Mouse (Mus musculus): ENCODE measurements around the gene Hprt. TPM values are rescaled to one million over a fixed set of nuclear protein-coding genes. Genes with fewer than 3 reads are reported as not detected.

Hprt gene
- polyA plus RNA-seq, 1 experiment from 2014 or later: 54.8 TPM

DNA sequence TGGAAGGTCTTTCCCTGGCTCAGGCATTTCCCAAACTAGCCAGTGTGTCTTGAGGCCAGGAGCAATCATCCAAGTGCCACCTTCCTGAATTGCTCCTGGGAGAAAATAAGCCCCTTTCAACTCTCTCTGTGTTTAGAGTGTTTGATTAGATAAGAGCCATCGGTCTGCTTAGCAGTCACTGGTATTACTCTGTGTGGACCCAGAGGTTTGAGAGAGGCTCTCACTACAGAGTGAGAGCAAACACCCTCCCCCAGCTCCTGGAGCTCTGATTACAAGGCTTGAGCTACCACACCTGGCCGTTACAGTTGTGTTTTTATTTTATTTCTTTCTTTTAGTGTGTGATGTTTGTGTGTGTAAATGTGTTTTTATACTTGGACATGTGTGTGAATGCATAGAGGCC is 59.0 kb downstream of the Hprt start:
- H3K27me3 ChIP-seq: no peaks in the 10 kb centered on the region
- H3K36me3 ChIP-seq: no peaks in the 10 kb centered on the region
- 79% methylated on average over 2 of the region's 2 CpGs for WGBS
- H3K4me2 ChIP-seq (replicated peaks): no peak overlapping the region
- H3K9me3 ChIP-seq (replicated peaks): no peaks in the 10 kb centered on the region
- no peak overlapping the region for H3K27ac ChIP-seq
- H3K9ac ChIP-seq: no peak overlapping the region
- ATAC-seq (ENCODE audit: low FRiP score): no peak
- H3K4me3 ChIP-seq: no peak overlapping the region
- peaks cover 3% of the 10 kb centered on the region; the same call in 1 of the 2 replicates for H3K4me1 ChIP-seq

DNA sequence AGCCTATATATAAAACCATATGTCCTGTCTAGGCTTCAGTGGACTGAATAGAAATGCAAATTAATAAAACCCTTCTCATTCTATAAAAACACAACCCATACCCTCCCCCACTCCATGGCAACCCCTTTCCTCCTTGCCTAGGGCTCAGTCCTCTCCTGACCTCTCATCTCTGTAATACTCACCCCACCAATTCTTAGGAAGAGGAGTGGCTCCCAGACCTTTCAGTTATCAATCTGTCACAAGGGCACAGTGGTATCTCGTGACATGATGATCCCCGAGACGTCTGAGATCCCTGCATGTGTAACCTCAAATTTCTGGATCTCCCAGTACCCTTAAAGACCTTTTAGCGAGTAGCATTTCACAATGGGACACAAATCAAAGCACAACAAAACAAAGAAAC is 61.3 kb downstream of the Hprt start:
- Histone ChIP-seq H3K4me2 (replicated peaks) (no peak overlapping the region), H3K9ac (no peak overlapping the region), H3K4me1 (peaks cover 3% of the 10 kb centered on the region; the same call in 1 of the 2 replicates), H3K27ac (no peak overlapping the region), H3K4me3 (no peak overlapping the region), H3K36me3 (no peaks in the 10 kb centered on the region), H3K9me3 (replicated peaks) (no peaks in the 10 kb centered on the region), H3K27me3 (peaks cover 13% of the 10 kb centered on the region; the same call in 1 of the 2 replicates)
- WGBS: 42% methylated on average over 4 of the region's 4 CpGs
- ATAC-seq (ENCODE audit: low FRiP score): no peak

DNA sequence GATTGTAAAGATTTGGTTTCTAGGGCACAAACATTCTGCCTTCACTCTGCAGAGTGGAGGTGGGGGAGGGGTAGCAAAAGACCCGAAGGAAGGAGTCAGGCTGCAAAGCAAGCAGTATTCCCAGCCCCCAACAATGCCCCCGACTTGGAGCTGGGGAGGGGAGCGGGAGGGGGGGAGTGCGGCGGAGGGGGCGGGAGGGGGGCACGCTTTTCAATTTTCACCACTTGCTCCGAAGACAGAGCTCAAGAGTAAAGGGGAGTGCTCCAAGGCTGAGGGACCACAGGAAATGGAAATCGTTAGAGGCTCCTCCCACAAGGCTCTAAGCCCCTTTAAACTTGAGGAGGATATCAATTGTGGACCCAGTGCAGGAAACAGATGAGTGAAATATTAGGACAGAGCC is 62.4 kb downstream of the Hprt start:
- 0 out of 2 replicates have a peak, but pooled peaks have one; percentile 19 for ATAC-seq (ENCODE audit: low FRiP score)
- no peak overlapping the region for H3K9ac ChIP-seq
- 14% methylated on average over 9 of the region's 9 CpGs for WGBS

DNA sequence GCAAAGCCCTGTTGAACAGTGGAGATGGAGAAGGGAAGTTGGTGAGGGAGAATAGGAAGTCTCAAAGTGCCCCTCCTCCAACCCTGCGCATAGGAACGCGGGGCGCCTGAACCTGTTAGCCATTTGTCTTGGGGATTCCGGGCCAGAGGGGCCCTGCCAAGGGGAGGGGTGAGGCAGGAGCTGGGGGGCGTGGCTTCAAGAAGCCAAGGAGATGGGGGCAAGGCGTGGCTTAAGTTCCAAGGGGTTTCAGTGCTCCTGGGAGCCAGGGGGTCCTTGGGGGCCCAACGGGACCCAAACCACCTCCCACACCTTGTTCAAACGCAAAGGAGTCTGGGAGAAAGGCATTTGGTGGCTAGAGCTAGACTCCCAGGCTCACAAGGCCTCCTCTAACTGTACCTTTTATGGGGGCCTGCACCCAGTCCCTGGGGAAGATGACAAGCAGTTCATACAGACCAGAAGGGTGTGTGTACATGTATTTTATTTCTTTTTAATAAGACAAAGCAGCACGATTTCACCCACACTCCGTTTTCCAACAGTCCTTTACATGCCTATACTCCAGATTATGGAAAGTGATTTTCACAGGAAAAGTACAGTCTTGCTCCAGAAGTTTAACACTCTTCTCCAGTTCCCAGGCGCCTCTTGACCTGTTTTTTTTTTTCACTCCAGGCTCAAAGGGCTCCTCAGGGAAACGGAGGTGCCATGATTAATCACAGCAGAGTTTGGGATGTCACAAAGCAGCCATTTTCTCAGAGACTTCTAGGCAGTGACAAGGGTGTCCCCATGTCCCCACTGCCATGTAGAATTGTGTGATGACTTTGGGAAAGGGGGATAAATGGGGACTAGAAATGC is 64.9 kb downstream of the Hprt start:
- H3K4me1 ChIP-seq: peaks cover 3% of the 10 kb centered on the region; the same call in 1 of the 2 replicates
- H3K9me3 ChIP-seq (replicated peaks): no peaks in the 10 kb centered on the region
- no peak overlapping the region for H3K4me3 ChIP-seq
- peaks cover 14% of the 10 kb centered on the region; the same call in 1 of the 2 replicates for H3K27me3 ChIP-seq
- no peaks in the 10 kb centered on the region for H3K36me3 ChIP-seq
- ATAC-seq (ENCODE audit: low FRiP score): no peak; the same call in 1 of the 2 replicates
- H3K9ac ChIP-seq: no peak overlapping the region
- no peak overlapping the region for H3K27ac ChIP-seq
- 23% methylated on average over 13 of the region's 13 CpGs for whole genome bisulfite sequencing
- H3K4me2 ChIP-seq (replicated peaks): peak overlapping the region; percentile 21; the same call in 1 of the 2 replicates

More for the DNA sequence above, 62.4 kb downstream of the Hprt start:
- peaks cover 3% of the 10 kb centered on the region; the same call in 1 of the 2 replicates for H3K4me1 ChIP-seq
- H3K9me3 ChIP-seq (replicated peaks): no peaks in the 10 kb centered on the region
- peaks cover 14% of the 10 kb centered on the region; the same call in 1 of the 2 replicates for H3K27me3 ChIP-seq
- no peaks in the 10 kb centered on the region for H3K36me3 ChIP-seq
- H3K27ac ChIP-seq: no peak overlapping the region
- H3K4me2 ChIP-seq (replicated peaks): peak overlapping the region; percentile 48
- H3K4me3 ChIP-seq: peak overlapping the region; percentile 20; the same call in 1 of the 2 replicates

DNA sequence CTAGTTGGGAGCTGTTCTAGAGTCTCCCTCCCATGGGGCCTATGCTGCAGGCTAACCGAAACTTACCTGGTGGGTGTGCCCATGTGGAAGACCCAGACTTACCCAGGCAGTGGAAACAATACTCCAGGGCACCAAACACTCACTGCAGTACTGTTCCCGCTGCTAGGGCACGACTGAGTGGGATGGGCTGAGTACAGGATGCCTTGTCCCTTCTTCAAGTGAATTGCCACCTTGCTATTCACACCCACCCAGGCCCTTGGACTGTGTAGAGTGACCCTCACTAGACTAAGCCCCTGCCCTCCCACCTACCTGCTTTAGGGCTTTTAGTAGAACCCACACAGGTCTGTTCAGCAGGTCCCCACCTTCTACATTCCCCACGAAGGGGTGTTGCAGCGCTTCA is 65.9 kb downstream of the Hprt start:
- no peak overlapping the region for H3K9ac ChIP-seq
- H3K9me3 ChIP-seq (replicated peaks): no peaks in the 10 kb centered on the region
- peaks cover 14% of the 10 kb centered on the region; the same call in 1 of the 2 replicates for H3K27me3 ChIP-seq
- no peak overlapping the region for H3K4me2 ChIP-seq (replicated peaks)
- 63% methylated on average over 5 of the region's 5 CpGs for WGBS
- no peak for ATAC-seq (ENCODE audit: low FRiP score)
- no peak overlapping the region for H3K27ac ChIP-seq
- no peaks in the 10 kb centered on the region for H3K36me3 ChIP-seq
- no peak overlapping the region for H3K4me3 ChIP-seq
- peaks cover 3% of the 10 kb centered on the region; the same call in 1 of the 2 replicates for H3K4me1 ChIP-seq

DNA sequence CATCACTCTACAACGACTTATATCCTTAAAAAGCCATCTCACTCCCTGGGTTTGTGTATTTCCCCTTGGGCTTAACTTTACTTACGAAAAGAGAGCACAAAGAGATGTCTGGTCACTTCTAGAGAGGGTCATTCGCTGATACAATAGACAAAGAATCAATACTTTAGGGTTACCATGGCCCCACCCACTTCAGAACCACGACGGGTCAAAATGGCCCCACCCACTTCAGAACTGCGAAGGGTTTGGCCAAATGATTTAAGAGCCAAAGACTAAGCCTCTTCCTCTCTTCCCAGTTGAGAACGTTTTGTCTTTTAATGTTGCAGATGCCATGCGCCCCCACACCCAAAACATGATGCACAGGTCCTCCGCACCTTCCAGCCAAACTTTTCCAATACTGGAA is 67.8 kb downstream of the Hprt start:
- no peaks in the 10 kb centered on the region for H3K4me1 ChIP-seq
- no peaks in the 10 kb centered on the region for H3K9me3 ChIP-seq (replicated peaks)
- H3K4me3 ChIP-seq: peak overlapping the region; percentile 51
- H3K4me2 ChIP-seq (replicated peaks): peak overlapping the region; percentile 63
- H3K36me3 ChIP-seq: no peaks in the 10 kb centered on the region
- H3K9ac ChIP-seq: no peak overlapping the region
- peaks cover 22% of the 10 kb centered on the region for H3K27me3 ChIP-seq
- 14% methylated on average over 9 of the region's 9 CpGs for WGBS
- no peak for ATAC-seq (ENCODE audit: low FRiP score)
- no peak overlapping the region for H3K27ac ChIP-seq

DNA sequence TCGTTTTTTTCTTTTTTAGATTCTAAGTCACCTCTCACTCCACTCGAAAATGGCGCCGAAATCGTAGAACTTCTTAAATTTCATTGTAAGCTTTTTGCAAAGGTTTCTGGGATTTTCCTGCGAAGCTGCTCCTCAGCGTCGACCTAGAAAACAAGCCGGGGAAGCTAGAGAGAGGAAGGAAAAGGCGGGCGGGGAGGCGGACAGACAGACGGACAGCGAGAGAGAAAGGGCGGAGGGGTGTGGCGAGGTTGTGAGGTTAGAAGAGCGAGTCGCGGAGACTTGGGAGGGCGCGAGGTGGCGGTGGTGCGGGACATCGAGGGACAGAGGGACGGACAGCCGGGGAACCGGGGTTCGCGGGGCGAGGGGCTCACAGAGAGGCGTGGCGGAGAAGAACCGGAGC is 68.7 kb downstream of the Hprt start:
- WGBS: 25% methylated on average over 32 of the region's 33 CpGs
- Histone ChIP-seq H3K27ac (peak overlapping the region; percentile 82), H3K9ac (peak overlapping the region; percentile 66), H3K36me3 (no peaks in the 10 kb centered on the region), H3K4me2 (replicated peaks) (peak overlapping the region; percentile 63), H3K27me3 (peaks cover 24% of the 10 kb centered on the region), H3K4me1 (no peaks in the 10 kb centered on the region), H3K4me3 (peak overlapping the region; percentile 51), H3K9me3 (replicated peaks) (no peaks in the 10 kb centered on the region)
- no peak for ATAC-seq (ENCODE audit: low FRiP score)

DNA sequence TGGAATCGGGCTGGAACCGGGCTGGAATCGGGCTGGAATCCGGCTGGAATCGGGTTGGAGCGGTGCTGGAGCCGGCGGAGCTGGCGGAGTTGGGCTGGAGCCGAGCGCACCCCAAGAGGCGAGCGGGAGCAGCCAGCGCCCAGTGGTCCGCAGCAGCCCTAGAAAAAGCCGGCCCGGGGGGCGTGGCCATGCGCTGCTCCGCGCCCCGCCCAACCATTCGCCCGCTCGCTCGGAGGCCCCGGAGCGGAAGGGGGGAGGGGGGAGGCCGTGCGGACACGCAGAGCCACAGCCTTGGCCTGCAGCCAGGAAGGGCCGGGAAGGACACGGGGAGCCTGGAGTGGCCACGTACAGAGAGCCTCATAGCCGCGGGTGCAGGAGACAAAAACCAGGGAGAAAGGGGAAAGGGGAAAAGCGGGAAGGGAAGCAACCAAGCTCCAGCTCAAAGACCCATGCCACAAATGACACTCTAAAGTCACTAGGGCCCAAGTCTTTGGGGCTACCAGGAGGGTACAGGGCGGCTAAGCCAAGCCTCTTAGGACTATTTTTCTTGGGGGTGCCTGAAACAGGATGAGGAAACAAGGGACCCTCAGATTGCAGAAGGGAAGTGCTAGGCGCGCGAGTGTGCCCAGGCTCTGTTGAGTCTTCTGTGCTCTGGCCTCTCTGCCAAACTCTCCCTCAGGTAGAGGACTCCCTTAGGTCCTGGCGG is 69.3 kb downstream of the Hprt start:
- peak overlapping the region; percentile 82 for H3K27ac ChIP-seq
- no peaks in the 10 kb centered on the region for H3K9me3 ChIP-seq (replicated peaks)
- H3K4me1 ChIP-seq: no peaks in the 10 kb centered on the region
- peak overlapping the region; percentile 51 for H3K4me3 ChIP-seq
- H3K27me3 ChIP-seq: peaks cover 23% of the 10 kb centered on the region
- WGBS: 21% methylated on average over 26 of the region's 42 CpGs
- no peaks in the 10 kb centered on the region for H3K36me3 ChIP-seq
- ATAC-seq (ENCODE audit: low FRiP score): peak; percentile 91
- H3K4me2 ChIP-seq (replicated peaks): peak overlapping the region; percentile 63
- H3K9ac ChIP-seq: peak overlapping the region; percentile 66

DNA sequence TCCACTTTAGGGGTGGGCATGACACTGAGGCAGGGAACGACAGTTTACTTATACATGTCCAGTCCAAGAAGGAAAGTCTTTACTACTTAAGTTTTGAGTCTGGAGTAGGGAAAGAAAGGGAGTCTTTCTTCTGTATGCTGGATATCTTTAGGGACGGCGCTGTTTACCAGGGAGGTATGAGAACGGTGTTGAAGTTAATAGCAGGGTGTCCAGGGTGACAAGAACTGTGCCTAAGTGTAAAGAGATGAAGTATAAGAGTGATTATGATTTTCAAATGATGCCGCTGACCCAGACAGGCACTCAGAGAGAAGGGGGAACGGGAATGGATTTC is 69.8 kb downstream of the Hprt start:
- Histone ChIP-seq H3K4me3 (peak overlapping the region; percentile 51; the same call in 1 of the 2 replicates), H3K4me2 (replicated peaks) (peak overlapping the region; percentile 63), H3K9me3 (replicated peaks) (no peaks in the 10 kb centered on the region), H3K4me1 (no peaks in the 10 kb centered on the region), H3K27me3 (peaks cover 18% of the 10 kb centered on the region), H3K9ac (no peak overlapping the region), H3K36me3 (no peaks in the 10 kb centered on the region), H3K27ac (no peak overlapping the region)
- WGBS: 26% methylated on average over 6 of the region's 6 CpGs
- ATAC-seq (ENCODE audit: low FRiP score): no peak

DNA sequence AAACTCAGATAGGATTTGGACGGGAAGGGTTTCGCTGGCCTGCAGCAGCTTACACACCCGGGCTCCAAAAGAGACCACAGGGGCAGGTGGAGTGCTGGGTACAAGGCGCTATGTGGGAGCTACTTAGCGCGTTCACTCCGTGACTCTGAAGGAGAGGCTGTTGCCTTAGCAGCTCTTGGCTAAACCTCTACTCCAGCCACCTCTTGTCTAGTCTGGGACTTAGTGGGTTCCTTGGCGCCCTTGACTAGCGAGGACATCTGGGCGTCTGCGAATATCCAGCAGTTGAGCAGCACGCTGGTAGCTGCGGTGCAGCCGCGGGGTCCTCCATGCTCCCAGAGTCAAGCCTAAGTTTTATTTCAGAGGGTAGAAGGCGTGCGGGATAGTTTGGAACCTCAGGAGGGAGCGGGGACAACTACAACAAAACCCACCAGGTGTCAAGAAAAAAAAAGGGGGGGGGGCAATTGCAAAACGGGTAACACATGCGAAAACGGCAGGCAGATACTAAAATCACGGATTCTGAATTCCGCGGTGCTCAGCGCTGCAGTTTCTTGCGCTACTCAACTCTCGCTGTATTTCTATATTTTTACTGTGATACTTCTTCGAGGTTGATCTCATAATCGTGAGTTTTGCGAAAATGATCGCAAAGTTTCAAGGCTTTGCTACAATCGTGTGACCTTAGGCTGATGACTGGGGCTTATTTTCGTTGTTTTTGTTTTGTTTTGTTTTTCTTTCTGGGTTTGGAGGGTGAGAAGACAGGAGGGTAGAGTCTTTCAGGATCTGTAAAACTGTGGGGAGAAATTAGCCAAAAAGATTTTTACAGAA is 70.7 kb downstream of the Hprt start:
- no peak for ATAC-seq (ENCODE audit: low FRiP score)
- no peak overlapping the region for H3K27ac ChIP-seq
- no peaks in the 10 kb centered on the region for H3K4me1 ChIP-seq
- peak overlapping the region; percentile 13 for H3K4me3 ChIP-seq
- H3K9ac ChIP-seq: no peak overlapping the region
- H3K4me2 ChIP-seq (replicated peaks): peak overlapping the region; percentile 48
- peaks cover 15% of the 10 kb centered on the region for H3K27me3 ChIP-seq
- no peaks in the 10 kb centered on the region for H3K36me3 ChIP-seq
- 17% methylated on average over 33 of the region's 33 CpGs for WGBS
- H3K9me3 ChIP-seq (replicated peaks): no peaks in the 10 kb centered on the region

DNA sequence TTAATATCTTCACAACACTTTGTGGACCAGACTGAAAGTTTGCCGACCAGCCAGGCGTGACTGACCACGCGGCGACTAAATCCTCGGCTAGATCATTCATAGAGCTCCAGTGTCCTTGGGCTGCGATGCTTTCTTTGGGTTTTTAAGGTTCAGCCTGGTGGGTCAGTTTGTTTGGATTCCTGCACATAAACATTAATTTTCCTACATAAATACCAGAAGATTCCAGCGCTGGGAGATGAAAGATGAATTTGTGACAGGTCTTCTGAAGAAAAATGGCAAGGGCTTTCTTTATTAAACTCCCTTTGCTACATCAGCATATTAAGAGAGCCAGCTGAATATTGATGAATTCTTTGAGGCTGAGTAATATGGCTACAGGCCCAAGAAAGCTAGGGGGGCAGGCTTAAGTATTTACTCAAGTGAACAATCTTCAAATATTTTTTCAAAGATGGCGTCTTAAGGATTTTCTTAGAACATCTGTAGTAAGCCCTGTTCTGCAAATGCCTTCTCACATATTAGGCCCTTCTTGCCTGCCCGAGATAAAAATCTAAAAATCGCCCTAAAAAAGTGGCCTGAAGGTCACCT is 71.6 kb downstream of the Hprt start:
- no peaks in the 10 kb centered on the region for H3K4me1 ChIP-seq
- no peaks in the 10 kb centered on the region for H3K36me3 ChIP-seq
- peaks cover 10% of the 10 kb centered on the region for H3K27me3 ChIP-seq
- no peak overlapping the region for H3K4me3 ChIP-seq
- no peak for ATAC-seq (ENCODE audit: low FRiP score)
- 27% methylated on average over 11 of the region's 11 CpGs for WGBS
- H3K9ac ChIP-seq: no peak overlapping the region
- peak overlapping the region; percentile 48 for H3K4me2 ChIP-seq (replicated peaks)
- H3K27ac ChIP-seq: no peak overlapping the region
- H3K9me3 ChIP-seq (replicated peaks): no peaks in the 10 kb centered on the region

Measured in hindbrain, embryonic 12.5 days (tissue).